ENCODE assay signal across 28 mouse cellular contexts in genomic region chr17:71245133-71245532, GRCm38 (mm10).
"Had no signal": no experiment of that assay in that cellular context is flagged by ENCODE, and none has a peak within 500 bp of the region (broad histone marks: within the 10 kb centered on the region; RNA-seq: fewer than 3 reads in every experiment).

No protein-coding gene starts in this region.

- ATAC-seq: forebrain, embryonic 13.5 days; forebrain, embryonic 14.5 days; forebrain, embryonic 15.5 days; forebrain, embryonic 16.5 days; forebrain, postnatal 0 days had no signal

- H3K4me3 ChIP-seq: embryonic facial prominence, embryonic 10.5 days; embryonic facial prominence, embryonic 12.5 days; embryonic facial prominence, embryonic 13.5 days; embryonic facial prominence, embryonic 15.5 days; erythroblast, embryonic 14.5 days; forebrain, embryonic 10.5 days; forebrain, embryonic 12.5 days; forebrain, embryonic 13.5 days; forebrain, embryonic 15.5 days; gastrocnemius, adult 2 months; heart, adult 2 months had no signal

- DNase-seq: cerebellum, adult 2 months; cerebellum, adult 8-10 months; cerebellum, adult 9-10 months; cerebellum, adult 9-11 months; cerebellum, postnatal 10 days; cerebellum, postnatal 14 days; cerebellum, postnatal 25 days; cerebellum, postnatal 36 days; embryo, embryonic 11 days; forebrain, postnatal 0 days; gastrocnemius, adult 2 months; gastrocnemius, postnatal 10 days; gastrocnemius, postnatal 14 days; gastrocnemius, postnatal 25 days; gastrocnemius, postnatal 36 days; heart, adult 18-20 months had no signal

- H3K9ac ChIP-seq: embryonic facial prominence, embryonic 12.5 days; embryonic facial prominence, embryonic 13.5 days; embryonic facial prominence, embryonic 15.5 days; forebrain, embryonic 12.5 days; forebrain, embryonic 13.5 days; forebrain, embryonic 15.5 days; forebrain, postnatal 0 days had no signal

- H3K4me2 ChIP-seq: embryonic facial prominence, embryonic 12.5 days; embryonic facial prominence, embryonic 13.5 days; embryonic facial prominence, embryonic 15.5 days; forebrain, embryonic 12.5 days; forebrain, embryonic 13.5 days; forebrain, embryonic 15.5 days had no signal

- H3K27ac ChIP-seq: embryonic facial prominence, embryonic 10.5 days; embryonic facial prominence, embryonic 12.5 days; embryonic facial prominence, embryonic 13.5 days; embryonic facial prominence, embryonic 15.5 days; forebrain, embryonic 10.5 days; forebrain, embryonic 12.5 days; forebrain, embryonic 13.5 days; forebrain, embryonic 15.5 days; gastrocnemius, adult 2 months; heart, adult 2 months had no signal

- H3K9me3 ChIP-seq: embryonic facial prominence, embryonic 10.5 days; embryonic facial prominence, embryonic 12.5 days; embryonic facial prominence, embryonic 13.5 days; embryonic facial prominence, embryonic 15.5 days; forebrain, embryonic 10.5 days; forebrain, embryonic 12.5 days; forebrain, embryonic 13.5 days; forebrain, embryonic 15.5 days had no signal

- H3K27me3 ChIP-seq: embryonic facial prominence, embryonic 12.5 days; embryonic facial prominence, embryonic 13.5 days; embryonic facial prominence, embryonic 15.5 days; forebrain, embryonic 12.5 days; forebrain, embryonic 13.5 days; forebrain, embryonic 15.5 days had no signal

- H3K4me1 ChIP-seq: embryonic facial prominence, embryonic 15.5 days; forebrain, embryonic 10.5 days; forebrain, embryonic 12.5 days; forebrain, embryonic 13.5 days; forebrain, embryonic 15.5 days had no signal
